Mouse (Mus musculus) ZHBTc4 (cell line): ENCODE measurements around the gene Glyat.
"Not testable (repeated sequence)": the region's sequence is repeated elsewhere in the genome, so short reads cannot be mapped to it uniquely, and the experiment has no call there.

ENCODE experiments used
- DNase-seq: peaks from one replicate; pipeline ENCODE4 v3.0.0-alpha.2; 2011; ENCODE audit warnings: low read depth, low spot score

The Glyat gene

DNA sequence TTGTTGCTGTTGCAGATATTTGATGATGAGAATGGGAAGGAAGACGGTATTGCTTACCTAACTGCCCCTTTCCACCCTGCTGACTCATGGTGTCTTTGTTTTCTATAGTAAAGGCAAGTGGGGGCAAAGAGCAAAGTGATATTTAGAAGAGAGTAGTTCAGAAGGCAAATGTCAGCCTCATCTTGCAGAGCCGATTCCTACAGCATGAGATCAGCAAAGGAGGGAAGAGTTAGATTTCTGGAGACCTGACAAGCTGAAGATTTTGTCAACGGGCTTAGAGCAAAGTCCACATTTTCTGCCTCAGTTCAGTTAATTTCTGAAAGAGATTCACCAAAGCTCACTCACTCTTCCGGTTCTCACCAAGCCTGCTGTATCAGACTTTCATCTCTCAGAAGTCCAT lies at the start of gene Glyat:
TSS of gene Glyat (plus strand) at position 133 of the 400 bp plus-strand sequence.
- no peak for DNase-seq

DNA sequence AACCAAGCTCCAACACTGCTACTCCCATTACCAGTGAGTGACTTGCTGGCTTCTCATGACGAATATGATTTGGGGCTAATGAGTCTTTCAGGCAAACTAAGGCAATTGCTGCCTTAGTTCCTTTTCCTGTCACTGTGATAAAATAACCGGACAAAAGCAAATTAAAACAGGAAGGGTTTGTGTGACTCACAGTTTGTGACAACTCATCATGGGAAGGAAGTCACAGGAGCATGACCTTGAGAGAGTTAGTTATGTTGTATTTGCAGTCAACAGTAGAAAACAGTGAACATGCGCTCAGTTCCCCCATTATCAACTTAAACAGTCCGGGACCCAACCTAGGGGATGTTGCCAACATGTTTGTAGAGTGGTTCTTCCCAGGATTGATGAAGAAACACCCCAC lies 47.8 kb upstream of the Glyat start:
- DNase-seq: no peak

DNA sequence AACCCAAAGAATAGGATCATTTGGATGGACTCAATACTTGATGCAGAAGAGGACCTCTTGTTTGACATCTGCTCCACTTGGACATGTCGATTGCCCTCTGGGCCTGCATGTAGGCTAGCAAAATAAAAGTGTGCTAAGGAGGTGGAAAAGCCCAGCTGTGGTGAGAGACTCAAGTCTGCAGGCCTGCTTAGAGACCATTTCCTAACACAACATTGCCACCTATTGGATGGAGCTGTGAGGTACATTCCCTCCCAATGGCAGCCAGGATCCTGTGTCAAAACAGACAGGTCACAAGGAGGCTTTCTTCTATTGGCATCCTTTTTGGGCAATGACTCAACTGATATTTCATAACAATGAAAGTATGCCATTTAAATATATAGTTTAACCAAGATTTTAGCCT lies 41.2 kb upstream of the Glyat start:
- peak; percentile 73 for DNase-seq

- no peak for DNase-seq
These were observed 38.0 kb upstream of the Glyat start for GRCm38 (mm10) chr19:12595135-12595529.

- peak; percentile 77 for DNase-seq
These were observed 37.4 kb upstream of the Glyat start for GRCm38 (mm10) chr19:12595530-12596289.

DNA sequence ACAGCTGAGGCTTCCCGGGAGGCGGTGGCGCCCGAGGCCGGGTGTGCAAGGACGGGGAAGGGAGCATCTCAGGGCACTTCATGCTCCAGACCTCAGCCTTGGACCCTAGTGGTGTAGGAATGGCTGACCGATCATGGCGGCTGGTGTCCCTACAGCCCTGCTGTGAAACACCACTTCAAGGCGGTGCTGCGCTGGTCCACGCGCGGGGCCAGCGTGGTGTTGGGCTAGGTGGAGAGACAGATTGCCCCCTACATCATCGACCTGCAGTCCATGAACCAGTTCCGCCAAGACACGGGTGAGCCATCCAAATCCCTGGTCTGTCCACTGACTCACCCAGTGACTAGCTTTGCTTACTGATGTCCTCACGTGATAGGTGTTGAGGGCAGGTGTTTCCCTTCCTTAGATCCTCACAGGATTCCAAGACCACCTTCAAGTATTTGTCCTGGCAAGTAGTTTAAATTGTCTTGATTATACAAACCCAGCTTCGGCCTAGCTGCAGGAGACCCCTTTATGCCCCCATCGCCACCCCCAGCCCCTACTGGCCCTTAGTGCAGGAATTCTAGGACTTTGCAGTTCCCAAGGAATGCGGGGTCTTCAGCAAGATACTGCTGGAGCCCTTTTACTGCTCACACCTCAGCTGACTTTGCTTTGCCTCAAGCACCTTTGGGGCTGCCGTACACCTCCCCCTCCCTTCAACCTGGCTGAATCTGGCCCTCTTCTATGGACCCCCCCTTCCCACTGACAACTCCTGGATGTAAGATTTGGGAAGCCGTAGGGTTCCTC lies 36.6 kb upstream of the Glyat start:
- no peak for DNase-seq

DNA sequence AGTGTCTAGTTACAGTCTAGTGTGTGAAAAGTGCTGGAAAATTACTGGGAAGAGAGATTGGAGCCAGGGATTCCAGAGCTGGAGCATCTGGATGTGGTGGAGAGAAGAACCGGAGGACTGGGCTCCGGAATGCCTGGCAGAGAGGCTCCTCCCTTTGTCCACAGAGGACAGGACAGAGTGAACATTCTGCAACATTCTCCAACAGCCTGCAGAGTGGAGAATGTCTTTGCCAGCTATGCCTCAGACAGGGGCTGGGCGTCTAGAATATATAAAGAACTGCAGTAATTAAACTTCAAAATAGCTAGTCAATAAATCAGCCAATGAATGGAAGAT lies 36.1 kb upstream of the Glyat start:
- DNase-seq: no peak

GRCm38 (mm10) chr19:12598674-12599073 lies 34.4 kb upstream of the Glyat start:
- no peak for DNase-seq

DNA sequence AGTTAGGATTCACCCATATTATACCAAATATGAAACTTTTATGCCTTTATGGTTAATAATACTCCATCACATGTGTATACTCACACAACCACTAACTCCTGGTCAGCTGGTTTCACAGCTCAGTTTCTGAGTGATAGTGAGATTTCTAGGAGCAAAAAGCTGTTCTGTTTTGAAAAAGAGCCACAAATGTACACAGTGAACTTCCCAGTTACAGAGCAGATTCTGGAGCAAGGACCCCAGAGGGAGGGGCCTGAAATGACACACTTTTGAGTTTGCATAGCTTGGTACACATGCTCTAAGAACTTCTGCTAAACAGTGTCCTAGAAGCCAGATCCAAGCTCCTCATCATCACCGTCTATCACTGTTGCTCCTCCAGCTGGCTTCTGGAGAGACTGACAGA lies 33.4 kb upstream of the Glyat start, which contains the start of gene Gm4952:
TSS of gene Gm4952 (plus strand) at position 301 of the 400 bp plus-strand sequence.
- no peak for DNase-seq

DNA sequence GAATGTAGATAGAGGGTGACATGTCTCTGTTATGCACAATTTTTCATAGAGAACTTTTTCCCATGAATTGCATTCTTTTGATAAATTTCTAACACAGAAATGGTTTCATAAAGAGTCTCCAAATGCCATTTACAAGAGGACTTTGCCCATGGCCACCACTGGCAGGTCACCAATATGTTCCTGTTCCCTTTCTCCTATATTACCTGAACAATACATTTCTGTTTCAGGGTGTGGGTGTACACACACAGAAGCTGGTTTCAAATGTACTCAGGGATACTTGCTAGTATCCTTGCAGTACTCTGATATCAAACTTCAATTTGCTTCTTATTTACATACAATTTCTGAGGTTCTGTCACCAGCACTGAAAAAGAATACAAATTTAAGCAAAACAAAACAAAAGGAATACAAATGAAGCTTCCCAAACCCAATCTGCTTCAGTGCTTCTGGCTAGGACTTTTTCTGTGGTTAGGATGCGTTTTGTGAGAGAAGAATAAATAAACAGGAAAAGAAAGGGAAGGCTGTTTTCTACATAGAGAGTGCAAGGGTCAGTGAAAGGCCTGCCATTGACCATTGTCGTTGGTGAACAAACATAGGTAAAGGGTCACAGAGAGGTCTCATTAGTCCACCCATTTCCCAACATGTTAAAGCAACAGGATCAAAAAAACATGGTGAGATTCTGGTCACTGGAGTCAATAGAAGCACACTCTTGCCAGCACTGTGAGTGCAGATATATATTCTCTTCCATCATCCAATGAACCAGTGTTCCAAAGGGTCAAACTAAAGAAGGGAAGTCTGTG lies 32.2 kb upstream of the Glyat start:
- DNase-seq: no peak

- no peak for DNase-seq
These were observed 24.8 kb upstream of the Glyat start for GRCm38 (mm10) chr19:12608336-12608735.

DNA sequence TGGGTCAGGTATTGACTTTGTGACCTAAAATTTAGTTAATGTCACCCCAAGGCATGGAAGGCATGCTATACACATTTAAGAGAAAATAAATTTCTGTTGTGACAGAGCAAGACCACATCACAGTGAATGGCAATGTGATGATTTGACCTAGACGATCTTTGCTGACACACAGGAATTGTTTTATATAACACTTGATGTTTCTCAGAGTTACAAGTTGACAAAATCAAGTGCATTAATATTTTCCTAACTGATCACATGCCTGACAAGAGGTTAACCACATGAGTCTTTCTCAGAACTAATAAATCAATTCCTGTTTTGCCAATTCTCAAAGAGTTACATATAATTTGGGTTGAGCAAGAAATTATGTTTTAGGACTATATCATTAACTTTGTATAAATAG lies 19.5 kb upstream of the Glyat start:
- no peak for DNase-seq

- no peak for DNase-seq
These were observed 1.2 kb downstream of the Glyat start for GRCm38 (mm10) chr19:12634259-12634658.

GRCm38 (mm10) chr19:12634963-12635362 lies 1.9 kb downstream of the Glyat start:
- no peak for DNase-seq

- DNase-seq: no peak
These were observed 3.8 kb downstream of the Glyat start for GRCm38 (mm10) chr19:12636863-12637262.

GRCm38 (mm10) chr19:12638049-12638448 lies 4.9 kb downstream of the Glyat start:
- no peak for DNase-seq

DNA sequence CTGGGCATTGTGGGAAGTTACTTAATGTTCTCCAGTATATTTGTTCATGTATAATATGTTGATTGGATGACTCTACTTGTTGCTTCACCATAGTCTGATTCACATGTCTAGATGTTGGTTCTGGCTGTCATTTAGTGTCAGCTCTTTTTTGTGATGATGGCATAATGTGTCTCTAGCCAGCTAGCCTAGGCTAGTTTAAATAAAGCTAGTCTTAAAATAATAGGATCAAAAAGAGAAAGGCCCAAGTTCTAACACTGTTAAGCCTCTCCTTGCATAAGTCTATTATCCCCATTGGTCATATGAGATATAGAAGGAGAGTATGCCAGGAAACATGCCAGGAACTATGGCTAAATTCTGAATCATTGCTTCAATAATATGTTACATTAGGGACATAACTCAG lies 16.4 kb downstream of the Glyat start:
- no peak for DNase-seq

GRCm38 (mm10) chr19:12666156-12666555 lies 33.0 kb downstream of the Glyat start:
- no peak for DNase-seq

DNA sequence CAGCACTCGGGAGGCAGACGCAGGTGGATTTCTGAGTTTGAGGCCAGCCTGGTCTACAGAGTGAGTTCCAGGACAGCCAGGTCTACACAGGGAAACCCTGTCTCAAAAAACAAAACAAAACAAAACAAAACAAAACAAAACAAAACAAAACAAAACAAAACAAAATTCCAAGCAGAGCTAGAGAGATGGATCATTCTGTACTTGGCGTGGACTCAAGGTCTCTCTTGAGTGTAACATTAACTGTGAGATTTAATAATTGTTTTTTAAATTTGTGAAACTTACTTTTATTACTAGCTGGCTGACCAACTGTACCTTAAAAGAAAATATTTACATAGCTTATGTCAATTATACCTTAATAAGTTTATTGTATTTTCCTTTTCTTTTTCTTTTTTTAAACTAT lies 35.5 kb downstream of the Glyat start:
- not testable (repeated sequence) for DNase-seq

GRCm38 (mm10) chr19:12670139-12670538 lies 37.0 kb downstream of the Glyat start, which contains the start of gene Olfr1442:
TSS of gene Olfr1442 (plus strand) at chr19:12670439.
- DNase-seq: no peak

GRCm38 (mm10) chr19:12671051-12671450 lies 37.9 kb downstream of the Glyat start:
- no peak for DNase-seq

GRCm38 (mm10) chr19:12677812-12678211 lies 44.7 kb downstream of the Glyat start, which contains the start of gene Olfr1443:
TSS of gene Olfr1443 (plus strand) at chr19:12678112.
- no peak for DNase-seq
